Mouse (Mus musculus) cerebral cortex, adult 2 months (tissue): ENCODE measurements around the gene Git2.

Source experiments
- WGBS: fragments of 180-500 bp; shearing (Covaris S2); methylation state at CpG from one replicate; pipeline ENCODE4 v1.1.7; 2018; 5-methylcytosine and 5-hydroxymethylcytosine counted together

Gene Git2

DNA sequence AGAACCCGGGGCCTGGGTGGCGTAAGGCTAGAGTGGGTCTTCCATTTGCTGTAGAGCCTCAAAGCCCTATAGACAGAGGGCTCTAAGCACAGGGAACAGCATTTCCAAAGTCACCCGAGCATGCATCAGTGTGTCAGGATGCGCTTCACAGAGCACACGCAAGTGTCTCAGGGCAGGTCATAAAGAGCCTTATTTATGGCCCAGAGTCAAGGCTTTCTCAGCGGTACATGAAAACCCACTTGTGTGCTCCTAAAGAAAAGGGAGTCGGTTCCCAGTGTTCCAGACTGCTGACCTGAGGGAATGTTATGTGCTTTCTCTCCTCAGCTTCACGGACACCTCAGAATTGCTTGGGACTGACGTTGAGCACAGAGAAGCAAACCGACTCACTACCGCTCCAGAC, 54.5 kb downstream of the Git2 start:
- 93% methylated on average over 11 of the region's 11 CpGs for WGBS

DNA sequence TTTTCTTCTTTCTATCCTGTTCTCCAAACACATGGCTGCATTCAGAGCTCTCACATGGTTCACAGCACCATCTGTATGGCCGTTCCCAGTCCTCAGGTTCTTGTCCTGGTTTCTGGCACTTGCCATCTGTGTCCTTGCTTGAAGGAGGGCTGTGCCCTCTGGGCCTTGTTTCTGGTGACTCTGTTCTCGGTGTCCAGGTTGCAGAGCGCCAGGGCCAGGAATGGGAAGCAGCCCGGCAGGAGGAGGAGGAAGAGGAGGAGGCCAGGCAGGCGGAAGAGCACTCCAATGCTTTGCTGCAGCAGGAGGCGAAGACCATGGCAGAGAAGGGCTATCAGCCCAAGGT, 55.4 kb downstream of the Git2 start:
- WGBS, result 89% methylated on average over 6 of the region's 6 CpGs

DNA sequence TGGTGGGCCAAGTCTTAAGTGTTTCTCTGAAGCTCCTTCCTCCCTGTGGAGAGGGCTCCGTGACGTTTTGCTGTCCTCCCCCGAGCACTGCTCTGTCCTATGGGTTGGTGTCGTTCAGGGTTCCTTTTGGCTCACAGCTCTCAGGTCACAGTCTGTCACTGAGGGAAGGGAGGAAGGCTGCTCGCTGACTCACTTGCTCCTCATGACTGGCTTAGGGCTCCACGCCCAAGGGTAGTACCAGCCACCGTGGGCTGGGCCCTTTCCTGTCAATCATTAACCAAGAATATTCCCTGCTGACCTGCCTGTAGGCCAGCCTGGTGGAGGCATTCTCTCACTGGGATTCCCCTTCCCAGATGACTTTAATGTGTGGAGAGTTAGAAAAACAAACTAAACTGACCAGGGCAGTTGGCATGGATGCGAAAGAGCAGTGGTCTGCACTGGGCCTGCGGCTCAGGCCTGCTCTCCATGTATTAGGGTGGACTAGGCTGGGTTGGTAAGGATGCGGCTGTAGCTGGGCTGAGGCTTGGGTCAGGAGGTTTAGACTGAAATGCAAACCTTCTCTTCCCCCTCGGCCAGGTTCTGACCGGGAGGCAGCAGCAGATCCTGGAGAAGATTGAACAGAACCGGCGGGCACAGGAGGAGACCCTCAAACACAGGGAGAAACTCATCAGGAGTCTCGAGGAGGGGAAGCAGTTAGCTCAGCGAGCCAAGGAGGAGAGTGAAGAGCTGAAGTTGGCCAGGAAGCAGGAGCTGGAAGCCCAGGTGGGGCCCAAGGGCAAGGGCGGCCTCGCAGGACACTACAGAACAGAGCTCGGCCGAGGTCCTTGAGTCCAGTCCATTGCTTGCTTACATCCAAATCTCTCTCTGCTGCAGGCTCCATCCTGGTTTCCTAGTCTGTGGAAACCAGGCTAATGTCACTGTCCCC, 56.1 kb downstream of the Git2 start:
- WGBS, result 93% methylated on average over 20 of the region's 20 CpGs

DNA sequence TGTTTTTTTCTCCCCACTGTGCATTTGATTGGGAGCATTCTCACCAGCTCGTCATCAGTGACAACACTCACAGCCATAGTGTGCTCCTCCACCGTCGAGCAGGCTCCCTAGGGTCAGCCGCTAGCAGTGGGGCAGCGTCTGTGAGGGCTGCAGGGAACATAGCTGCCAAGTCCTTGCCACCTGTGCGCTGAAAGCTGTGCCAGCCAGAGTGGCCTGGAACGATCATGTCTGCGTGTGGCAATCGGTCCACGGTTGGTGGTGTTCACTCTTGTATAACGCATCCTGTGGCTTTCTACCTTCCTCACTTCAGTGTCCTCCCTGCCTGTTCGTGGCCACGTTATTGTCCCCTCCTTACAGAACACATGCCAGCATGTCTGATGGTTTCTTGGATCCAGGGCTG, 56.8 kb downstream of the Git2 start:
- 89% methylated on average over 13 of the region's 13 CpGs for WGBS

DNA sequence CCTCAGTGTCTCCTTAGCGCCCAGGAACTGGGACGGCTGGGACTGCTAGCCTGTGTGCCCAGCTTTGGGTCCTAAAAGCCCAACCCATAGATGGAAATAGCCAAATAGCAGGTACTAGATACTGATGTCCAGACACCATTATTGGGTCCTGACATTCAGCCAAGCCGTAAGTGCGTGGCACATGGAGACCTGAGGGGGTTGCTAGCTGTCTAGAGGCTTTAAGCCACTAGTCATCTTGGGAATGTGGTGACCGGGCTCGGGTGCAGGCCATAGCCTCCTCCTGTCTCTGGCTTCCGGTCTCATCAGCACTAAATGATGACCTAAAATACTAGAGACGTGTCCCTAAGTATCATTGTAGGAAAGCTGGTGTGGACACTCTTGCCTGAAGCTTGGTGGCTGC, 57.4 kb downstream of the Git2 start:
- WGBS, result 96% methylated on average over 8 of the region's 8 CpGs

DNA sequence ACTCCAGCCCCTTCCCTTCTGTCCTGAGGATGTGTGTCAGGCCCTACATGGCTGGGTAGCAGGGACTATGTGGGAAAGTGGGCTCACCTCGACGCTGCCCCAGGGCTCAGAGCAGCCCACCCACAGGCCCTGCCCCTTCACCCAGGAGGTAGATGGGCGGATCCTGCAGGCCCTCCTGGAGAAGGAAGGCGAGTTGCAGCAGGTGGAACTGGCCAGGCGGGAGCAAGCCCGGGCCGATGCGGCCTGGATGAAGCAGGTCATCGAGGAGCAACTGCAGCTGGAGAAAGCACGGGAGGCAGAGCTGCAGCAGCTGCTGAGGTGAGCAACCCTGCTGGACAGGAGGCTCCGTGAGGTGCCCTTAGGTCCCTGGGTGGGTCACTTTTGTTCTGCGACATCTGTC, 58.0 kb downstream of the Git2 start:
- 92% methylated on average over 12 of the region's 12 CpGs for WGBS

DNA sequence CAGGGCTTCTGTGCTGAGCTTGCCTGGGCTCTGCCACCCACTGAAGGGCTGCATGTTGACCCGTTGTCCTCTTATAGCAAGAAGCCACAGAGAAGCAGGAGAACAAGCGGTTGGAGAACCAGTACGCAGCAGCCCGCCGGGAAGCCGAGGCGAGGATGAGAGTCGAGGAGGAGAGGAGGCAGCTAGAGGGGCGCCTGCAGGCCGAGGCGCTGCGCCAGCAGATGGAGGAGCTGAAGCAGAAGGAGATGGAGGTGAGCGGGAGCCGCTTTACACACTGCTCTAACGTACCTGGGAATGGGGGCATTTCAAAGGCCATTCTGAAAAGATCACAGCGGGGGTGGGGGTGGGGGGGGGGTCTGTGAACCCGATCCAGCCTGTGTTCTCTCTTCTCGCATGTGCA, 60.8 kb downstream of the Git2 start:
- WGBS, result 93% methylated on average over 18 of the region's 18 CpGs

DNA sequence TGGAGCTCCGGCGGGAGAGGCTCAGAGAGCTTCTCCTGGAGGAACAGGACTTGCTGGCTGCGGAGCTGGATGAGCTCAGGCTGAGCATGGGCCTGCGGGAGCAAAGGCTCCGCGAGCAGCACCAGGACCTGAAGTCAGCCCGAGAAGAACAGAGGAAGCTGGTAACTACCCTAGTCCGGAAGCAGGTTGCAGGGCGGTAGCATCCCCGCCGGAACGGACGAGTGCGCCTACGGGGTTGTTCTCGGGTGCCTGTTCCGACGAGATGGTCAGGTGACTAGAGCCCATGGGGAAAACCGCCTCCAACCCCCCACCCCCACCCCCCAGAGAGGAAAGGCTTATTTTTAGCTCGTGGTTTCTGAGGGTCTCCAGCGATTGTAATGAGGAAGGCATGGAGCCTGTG, 66.0 kb downstream of the Git2 start:
- 88% methylated on average over 21 of the region's 21 CpGs for WGBS

DNA sequence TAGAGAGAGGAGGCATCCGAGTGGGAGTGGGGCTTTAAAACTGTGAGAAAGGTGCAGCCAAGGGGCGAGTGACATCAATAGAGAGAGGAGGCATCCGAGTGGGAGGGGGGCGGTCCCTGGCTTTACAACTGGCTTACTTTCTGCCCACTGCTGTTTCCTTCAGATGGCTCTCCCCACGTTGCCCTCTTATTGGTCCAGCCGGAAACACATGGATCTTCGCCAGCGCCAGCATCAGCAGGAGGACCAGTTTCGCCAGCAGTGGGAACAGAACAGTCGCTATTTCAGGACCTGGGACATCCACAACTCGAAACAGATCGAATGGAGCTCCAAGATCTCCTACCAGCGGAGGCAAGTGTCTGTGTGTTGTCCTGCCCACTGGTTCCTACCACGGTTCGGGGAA, 66.8 kb downstream of the Git2 start:
- 26% methylated on average over 15 of the region's 15 CpGs for WGBS

DNA sequence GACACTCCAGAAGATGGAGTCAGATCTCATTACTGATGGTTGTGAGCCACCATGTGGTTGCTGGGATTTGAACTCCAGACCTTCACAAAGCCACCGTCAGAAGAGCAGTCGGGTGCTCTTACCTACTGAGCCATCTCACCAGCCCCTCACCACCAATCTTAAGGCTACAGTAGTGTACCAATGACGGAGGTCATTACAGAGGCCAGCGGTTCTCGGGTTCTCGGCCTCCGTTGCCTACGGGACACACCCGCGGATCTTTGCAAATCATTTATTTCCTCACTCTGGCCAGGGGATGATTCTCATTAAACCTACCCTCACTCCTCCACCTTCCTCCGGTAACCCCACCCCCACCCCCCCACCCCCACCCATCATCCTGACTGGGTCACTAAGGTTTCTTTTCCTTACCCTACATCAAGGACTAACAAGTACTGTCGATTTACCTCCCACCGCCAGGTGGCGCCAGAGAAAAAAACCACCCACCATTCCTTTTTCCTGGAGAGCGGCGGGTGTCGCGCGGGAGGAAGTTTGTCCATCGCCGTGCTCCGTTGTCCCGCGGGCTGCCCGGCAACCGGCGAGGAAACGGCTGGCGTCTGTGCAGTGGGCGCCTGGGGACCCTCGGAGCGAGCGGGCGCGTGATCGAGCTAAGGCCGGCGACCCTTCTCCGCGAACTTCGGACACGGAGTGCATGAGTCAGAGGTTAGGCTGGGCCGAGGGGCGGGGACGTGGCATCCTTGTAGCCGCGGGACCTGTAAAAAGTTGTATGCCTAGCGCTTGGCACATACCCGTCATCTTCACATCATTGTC, 67.8 kb downstream of the Git2 start, which contains the start of gene Tchp:
Gene Tchp, plus strand, starts transcription at position 496 of the 804 bp plus-strand sequence.
- WGBS, result 4% methylated on average over 49 of the region's 49 CpGs

DNA sequence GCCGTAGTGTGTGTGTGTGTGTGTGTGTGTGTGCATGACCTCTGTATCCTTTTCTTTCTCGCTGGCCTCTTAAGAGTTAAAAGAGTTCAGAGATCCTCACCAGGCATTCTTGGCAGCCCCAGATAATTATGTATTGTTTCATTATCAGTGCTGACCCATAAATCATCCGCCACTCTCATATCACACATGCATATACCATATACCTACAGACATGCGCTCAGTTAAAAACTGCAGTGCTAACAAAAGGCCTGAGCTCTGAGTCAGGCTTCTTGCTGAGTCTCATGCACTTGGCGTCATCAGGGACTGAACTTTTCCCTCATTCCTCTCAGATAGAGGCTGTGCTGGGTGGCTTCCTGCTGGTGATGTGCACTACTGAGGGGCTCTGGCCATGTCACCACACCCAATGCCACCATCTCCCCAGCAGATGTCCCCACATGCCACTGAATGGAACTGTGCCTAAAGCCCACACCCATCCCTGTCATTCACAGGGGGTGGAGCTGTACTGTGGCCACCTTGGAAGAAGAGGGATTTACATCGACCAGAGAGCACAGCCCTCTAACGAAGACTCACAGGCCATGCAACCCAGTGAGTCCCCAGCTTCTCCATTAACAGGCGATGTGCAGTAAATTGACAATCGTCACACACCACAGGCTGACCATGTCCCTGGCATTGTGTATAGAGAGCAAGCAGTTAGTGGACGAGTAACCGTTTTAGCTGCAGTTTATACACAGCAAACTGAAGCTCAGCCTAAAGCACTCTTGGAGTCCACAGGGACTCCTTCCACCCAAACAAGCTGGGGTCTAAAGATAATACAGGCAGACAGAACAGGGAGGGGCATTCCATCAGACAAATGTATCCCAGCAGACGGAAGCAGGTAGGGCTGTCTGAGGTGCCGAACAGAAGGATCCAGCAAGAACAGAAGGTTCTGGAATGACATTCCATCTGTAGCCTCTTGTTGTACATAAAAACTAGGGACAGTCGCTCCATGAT, 72.6 kb downstream of the Git2 start:
- WGBS, result 65% methylated on average over 14 of the region's 14 CpGs

DNA sequence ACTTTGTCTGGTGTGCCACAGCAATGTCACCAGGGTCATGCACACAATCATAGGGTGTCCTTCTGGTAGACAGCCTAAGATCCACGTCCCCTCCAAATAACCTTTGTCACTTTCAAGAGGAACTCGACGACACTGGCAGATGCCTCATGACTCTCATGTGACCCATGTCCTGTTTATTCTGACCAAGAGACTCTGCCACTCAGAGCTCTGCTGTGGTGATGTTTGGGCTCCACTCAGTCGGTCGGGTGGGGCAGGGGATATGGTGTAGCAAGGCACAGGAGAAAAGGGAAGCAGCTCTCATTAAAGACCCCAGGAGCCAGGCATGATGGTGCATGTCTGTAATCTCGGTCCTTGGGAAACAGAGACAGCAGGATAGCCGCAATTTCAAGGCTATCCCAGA, 76.3 kb downstream of the Git2 start:
- WGBS, result 56% methylated on average over 7 of the region's 7 CpGs

DNA sequence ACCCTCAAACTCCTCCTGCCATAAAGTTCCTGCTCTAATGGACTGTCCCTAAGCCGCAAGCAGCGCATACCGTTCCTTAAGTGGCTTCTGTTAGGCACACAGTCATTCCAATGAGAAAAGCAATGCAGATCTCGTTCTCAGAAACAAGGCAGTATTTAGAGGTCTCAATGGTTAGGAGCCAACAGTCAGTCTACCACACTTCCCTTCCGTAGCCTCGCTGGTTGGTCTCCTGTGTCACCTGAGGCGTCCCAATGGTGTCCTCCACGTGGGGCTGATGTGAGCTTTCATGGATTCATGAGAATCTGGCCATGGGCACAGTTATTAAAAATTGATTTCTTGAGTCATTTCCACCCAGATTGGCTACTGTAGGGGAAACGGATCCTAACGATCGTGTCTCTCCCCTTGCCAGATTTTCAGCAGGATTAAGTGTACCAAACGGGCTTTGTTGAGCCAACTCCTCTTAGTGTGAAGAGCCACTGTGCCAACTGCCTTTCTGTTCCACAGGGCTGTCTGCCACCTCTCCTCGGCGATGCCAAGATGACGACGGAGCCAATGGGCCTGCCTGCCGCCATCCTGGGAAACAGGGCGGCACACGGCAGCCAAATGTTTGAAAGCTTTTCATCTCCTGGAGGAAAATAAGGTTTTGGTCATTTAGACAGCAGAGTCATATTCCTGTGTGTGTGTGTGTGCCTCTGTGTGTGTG, 77.1 kb downstream of the Git2 start:
- 40% methylated on average over 19 of the region's 19 CpGs for WGBS

DNA sequence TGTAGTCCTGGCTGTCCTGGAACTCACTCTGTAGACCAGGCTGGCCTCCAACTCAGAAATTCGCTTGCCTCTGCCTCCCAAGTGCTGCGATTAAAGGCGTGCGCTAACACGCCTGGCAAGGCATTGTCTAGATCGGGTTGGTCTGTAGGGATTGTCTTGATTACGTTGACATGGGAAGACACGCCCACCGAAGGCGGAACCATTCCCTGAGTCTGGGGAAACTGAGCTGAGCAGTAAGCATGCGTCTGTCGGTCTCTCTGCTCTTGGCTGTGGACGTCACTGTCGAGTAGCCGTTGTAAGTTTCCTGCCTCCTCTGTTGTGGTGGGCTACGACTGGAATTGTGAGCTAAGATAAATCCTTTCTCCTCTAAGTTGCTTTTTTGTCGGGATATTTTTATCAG, 78.4 kb downstream of the Git2 start:
- WGBS, result 90% methylated on average over 17 of the region's 17 CpGs

DNA sequence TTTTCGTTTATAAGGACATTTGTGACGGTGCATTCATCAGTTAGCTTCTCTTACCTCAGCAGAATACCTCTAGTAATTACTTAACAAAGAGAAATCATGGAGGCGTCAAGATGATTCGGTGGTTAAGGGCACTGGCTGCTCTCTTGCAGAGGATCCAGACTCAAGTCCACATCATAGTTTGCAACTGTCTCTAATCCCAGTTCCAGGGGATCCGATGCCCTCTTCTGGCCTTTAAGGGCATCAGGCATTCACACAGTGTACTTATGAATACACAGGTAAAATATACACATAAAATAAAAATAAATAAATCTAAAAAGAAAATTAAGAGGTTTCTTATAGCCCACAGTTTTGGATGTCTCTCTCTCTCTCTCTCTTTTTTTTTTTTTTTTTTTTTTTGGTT, 79.5 kb downstream of the Git2 start:
- 68% methylated on average over 5 of the region's 5 CpGs for WGBS

DNA sequence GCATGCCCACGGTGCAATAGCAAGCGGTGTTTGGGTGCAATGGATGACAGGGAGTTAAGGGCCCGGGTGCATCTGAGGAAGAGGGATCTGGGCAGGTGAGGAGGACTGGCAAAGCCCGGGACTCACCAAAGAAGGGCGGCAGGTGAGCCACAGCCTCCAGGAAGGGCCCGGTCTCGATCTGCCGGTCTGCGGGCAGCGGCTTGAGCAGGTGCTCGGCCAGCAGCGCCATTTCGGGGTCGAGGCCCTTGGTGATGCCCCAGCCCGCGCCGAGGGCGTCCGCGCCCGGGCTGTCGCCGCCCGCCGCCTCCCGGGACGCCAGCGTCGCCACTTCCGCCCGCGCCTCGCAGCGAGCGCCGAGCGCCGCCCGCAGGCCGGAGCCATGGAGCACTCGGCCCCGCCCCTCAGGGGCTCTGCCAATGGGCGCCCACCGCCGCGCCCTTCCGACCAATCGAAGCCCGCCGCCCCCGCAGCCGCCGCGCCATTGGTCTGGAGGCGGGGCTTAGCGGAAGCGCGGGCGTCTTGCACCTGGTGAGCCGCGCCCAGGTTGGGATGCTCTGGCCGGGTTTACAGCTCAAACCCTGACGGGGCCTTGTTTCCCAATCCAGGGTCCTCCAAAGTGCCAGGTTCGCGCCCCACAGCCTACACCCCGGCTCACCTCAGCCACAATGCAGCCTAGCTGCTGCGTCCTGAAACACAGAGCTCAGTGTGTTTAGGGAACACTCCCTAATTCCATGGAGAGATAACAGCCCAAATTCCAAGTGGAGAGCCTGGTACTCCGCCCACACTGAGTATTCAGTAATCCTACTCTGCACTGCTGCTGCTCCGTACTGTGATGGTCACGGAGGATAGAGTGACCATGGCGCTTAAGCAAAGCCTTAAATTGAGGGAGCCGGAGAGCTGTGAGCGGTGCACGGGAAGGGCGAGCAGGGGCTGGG, 84.4 kb downstream of the Git2 start, which contains the start of gene Gltp:
Gene Gltp, minus strand, starts transcription at position 352 of the 935 bp plus-strand sequence.
- 5% methylated on average over 70 of the region's 75 CpGs for WGBS

DNA sequence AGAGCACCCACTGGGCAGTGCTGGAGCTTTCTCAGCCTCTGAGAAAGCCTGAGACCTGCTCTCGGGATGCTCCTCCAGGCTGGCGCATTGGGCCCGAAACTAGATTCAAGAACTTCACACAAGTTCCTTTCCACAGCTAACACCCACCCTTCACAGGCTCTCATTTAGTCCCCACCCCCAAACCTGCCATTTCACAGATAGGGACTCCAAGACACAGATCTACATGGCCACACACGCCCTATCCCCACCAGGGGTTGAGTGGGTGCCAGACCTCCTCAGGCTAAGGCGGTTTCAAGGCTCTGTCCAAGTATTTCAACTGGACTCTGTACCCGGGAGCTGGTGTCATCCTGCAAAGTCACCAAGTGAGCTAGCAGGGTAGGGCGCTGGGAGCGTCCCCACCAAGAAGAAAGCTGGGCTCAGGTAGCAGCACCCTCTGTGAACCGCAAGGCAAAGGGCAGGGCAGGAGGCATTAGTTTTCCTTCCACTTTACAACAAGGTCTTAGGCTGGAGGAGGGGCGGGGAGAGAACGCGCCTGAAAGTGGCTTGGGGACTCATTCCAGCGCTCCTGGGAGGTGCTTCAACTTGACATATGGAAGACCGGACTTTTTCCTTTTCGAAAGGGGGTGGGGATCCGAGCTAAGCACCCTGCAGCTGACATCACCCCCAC, 85.5 kb downstream of the Git2 start:
- 11% methylated on average over 16 of the region's 16 CpGs for WGBS

DNA sequence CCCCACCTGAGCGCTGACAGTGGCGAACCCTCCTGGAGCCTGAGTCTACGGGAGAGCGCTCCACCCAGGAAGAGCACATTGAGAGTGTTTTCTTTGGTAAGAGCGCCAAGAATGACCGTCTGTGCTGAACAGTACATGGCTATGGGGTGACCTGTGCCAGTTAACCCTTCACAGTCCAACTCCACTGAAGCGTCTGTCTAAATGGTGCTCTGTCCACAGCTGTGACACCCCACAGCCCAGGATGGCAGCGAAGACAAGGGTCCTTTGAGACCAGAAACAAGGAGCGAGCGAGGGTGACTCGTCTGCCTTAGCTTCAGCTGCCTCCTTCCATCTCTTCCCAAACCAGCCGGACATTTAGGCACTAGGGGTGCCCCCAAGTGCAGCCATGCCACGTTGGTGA, 86.6 kb downstream of the Git2 start:
- WGBS, result 74% methylated on average over 13 of the region's 13 CpGs

DNA sequence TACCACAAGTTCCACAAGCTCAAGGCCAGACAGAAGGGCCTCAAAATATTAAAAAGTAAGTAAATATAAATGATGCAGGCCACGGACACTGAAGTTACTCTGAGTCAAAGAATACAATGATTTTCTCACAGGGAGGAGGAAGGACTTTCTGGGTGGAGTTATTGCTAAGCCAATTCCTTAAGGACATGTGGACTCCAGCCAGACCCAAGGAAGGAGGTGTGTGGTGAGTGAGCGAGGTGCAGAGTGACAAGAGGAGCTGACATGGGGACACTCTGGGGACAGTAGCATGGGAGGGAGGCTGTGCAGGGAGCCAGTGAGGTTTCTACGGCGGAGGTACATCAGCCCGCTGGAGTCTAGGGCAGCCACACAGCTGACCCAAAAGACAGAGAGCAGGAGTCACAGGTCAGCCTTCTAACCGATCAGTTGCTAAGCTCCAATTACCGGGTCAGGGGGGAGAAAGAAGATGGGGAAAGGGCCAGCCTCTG, 88.5 kb downstream of the Git2 start:
- 84% methylated on average over 7 of the region's 7 CpGs for WGBS
